Mouse (Mus musculus): ENCODE data around the gene Ankmy1. TPM values are rescaled to one million over a fixed set of nuclear protein-coding genes. Genes with fewer than 3 reads are reported as not detected.

Ankmy1 gene
- polyA plus RNA-seq (2015; fragmentation: Nextera tagmentation; extraction: Ambion mirVana), result 0.88 and 1.0 TPM in 2 replicates

DNA sequence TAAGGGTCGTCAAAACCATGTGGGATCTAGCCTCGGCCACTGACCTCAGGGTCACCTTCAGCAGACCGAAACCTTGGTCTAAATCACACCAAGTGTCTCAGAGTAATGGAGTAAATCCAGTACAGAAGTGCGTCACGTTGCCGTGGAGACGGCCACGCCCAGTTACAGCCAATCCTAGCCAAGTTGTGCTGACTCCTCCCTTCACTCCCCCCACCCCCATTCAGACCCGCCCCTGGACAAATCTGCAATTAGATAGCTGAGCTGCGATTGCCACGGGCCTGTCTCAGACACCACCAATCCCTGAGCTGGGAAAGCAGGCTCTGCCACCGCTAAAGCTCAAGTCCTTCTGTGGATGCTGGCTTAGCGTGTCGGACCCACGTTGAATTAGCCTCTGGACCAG is at the start of gene Ankmy1:
Gene Ankmy1 (minus strand): TSS at position 121 of the 400 bp plus-strand sequence.
- Histone ChIP-seq H3K4me1 (peaks cover 16% of the 10 kb centered on the region), H3K4me2 (replicated peaks) (peak within 1 kb of the TSS; percentile 44), H3K4me3 (replicated peaks) (peak within 1 kb of the TSS; percentile 25), H3K9me3 (replicated peaks) (no peaks in the 10 kb centered on the region), H3K9ac (no peak within 1 kb of the TSS), H3K36me3 (no peaks in the 10 kb centered on the region), H3K27me3 (peaks cover 8% of the 10 kb centered on the region; the same call in 1 of the 2 replicates), H3K27ac (replicated peaks) (no peak within 1 kb of the TSS)
- under 1% methylated on average over 15 of the region's 15 CpGs for WGBS
- peak; percentile 48; the same call in 1 of the 2 replicates for ATAC-seq (ENCODE audit: insufficient number of reproducible peaks, low FRiP score, low TSS enrichment, low read depth)

DNA sequence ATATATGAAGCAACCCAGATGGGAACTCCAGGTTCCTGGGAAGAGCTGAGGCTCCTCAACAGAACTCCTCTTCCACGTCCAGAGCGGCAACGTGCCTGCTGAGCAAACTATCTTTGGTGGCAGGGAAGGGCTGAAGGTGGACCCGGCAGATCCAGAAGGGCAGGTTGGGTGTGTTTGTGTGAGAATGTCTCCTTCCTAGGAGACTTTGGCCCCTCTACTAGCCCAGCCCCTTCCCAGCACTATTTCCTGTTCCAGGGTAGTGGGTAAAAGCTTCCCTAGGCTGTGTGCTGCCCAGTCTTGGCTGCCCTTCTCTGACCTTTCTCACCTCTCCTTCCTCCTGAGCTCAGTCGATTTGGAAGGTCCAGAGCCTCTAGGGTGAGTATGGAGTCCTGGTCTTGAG is 47.9 kb upstream of the Ankmy1 start, which contains the start of gene Gpr35:
Gene Gpr35 (plus strand): TSS at position 259 of the 400 bp plus-strand sequence.
- no peak for ATAC-seq (ENCODE audit: insufficient number of reproducible peaks, low FRiP score, low TSS enrichment, low read depth)
- Histone ChIP-seq H3K4me2 (replicated peaks) (no peak within 1 kb of the TSS), H3K27ac (replicated peaks) (no peak within 1 kb of the TSS), H3K9ac (no peak within 1 kb of the TSS), H3K4me1 (no peaks in the 10 kb centered on the region), H3K9me3 (replicated peaks) (no peaks in the 10 kb centered on the region), H3K36me3 (peaks cover 29% of the 10 kb centered on the region), H3K4me3 (replicated peaks) (no peak within 1 kb of the TSS), H3K27me3 (no peaks in the 10 kb centered on the region)
- 68% methylated on average over 5 of the region's 5 CpGs for WGBS

GRCm38 (mm10) chr1:92949426-92949825 is 46.7 kb upstream of the Ankmy1 start:
- H3K27me3 ChIP-seq, result no peaks in the 10 kb centered on the region
- WGBS, result 53% methylated on average over 6 of the region's 6 CpGs
- no peaks in the 10 kb centered on the region for H3K4me1 ChIP-seq
- H3K9me3 ChIP-seq (replicated peaks), result no peaks in the 10 kb centered on the region
- ATAC-seq (ENCODE audit: insufficient number of reproducible peaks, low FRiP score, low TSS enrichment, low read depth), result no peak
- H3K27ac ChIP-seq (replicated peaks), result no peak overlapping the region
- no peak overlapping the region for H3K9ac ChIP-seq
- no peak overlapping the region for H3K4me2 ChIP-seq (replicated peaks)
- peaks cover 41% of the 10 kb centered on the region for H3K36me3 ChIP-seq
- H3K4me3 ChIP-seq (replicated peaks), result no peak overlapping the region

- Histone ChIP-seq H3K9ac (no peak overlapping the region), H3K9me3 (replicated peaks) (no peaks in the 10 kb centered on the region), H3K27ac (replicated peaks) (no peak overlapping the region), H3K4me3 (replicated peaks) (no peak overlapping the region), H3K36me3 (peaks cover 56% of the 10 kb centered on the region), H3K4me1 (no peaks in the 10 kb centered on the region), H3K4me2 (replicated peaks) (no peak overlapping the region), H3K27me3 (no peaks in the 10 kb centered on the region)
- WGBS, result 96% methylated on average over 3 of the region's 3 CpGs
- ATAC-seq (ENCODE audit: insufficient number of reproducible peaks, low FRiP score, low TSS enrichment, low read depth), result no peak
These were observed 45.3 kb upstream of the Ankmy1 start for GRCm38 (mm10) chr1:92947966-92948365.

GRCm38 (mm10) chr1:92943219-92943989 is 40.7 kb upstream of the Ankmy1 start:
- Histone ChIP-seq H3K9me3 (replicated peaks) (no peaks in the 10 kb centered on the region), H3K36me3 (peaks cover 89% of the 10 kb centered on the region), H3K27me3 (no peaks in the 10 kb centered on the region), H3K4me1 (no peaks in the 10 kb centered on the region), H3K4me2 (replicated peaks) (no peak overlapping the region), H3K9ac (no peak overlapping the region), H3K27ac (replicated peaks) (no peak overlapping the region), H3K4me3 (replicated peaks) (no peak overlapping the region)
- ATAC-seq (ENCODE audit: insufficient number of reproducible peaks, low FRiP score, low TSS enrichment, low read depth), result no peak
- 94% methylated on average over 19 of the region's 19 CpGs for WGBS

DNA sequence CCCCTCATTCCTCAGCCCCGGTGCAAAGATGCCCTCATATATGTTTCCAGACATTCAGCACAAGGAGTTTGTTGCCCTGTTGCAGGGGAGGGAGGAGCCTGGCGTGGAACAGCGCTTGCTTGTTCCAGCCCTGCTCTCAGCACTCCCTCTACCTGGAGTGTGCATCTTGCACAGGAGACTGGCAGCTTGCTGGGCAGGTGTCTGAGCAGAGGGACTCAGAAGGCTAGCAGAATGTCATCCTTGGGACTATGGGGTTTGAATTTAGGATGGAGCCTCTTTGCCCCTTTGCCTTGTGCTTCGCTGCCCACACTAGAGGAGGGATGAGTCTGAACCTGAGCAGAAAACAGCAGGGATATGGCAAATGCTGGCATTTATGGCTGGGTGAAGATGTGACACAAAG is 37.0 kb upstream of the Ankmy1 start:
- Histone ChIP-seq H3K4me3 (replicated peaks) (no peak overlapping the region), H3K27ac (replicated peaks) (no peak overlapping the region), H3K9ac (no peak overlapping the region), H3K9me3 (replicated peaks) (no peaks in the 10 kb centered on the region), H3K27me3 (no peaks in the 10 kb centered on the region), H3K36me3 (peaks cover 64% of the 10 kb centered on the region), H3K4me2 (replicated peaks) (no peak overlapping the region), H3K4me1 (peaks cover 16% of the 10 kb centered on the region)
- WGBS, result 94% methylated on average over 4 of the region's 4 CpGs
- ATAC-seq (ENCODE audit: insufficient number of reproducible peaks, low FRiP score, low TSS enrichment, low read depth), result no peak

DNA sequence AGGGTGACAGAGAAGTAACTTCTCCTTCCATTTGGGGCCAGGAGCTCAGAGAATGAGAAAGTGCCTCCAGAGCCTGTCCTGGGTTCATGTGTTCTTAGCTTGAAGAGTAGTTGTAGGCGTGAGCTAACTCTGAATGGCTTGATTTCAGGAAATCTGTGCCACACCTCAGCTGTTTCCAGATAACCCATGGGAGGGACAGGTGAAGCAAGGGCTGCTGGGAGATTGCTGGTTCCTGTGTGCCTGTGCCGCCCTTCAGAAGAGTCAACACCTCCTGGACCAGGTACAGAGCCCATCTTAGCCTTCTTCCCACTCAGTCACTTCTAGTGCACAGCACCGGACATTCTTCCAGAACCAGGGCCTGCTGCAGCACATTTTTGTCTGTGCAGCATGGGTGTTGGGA is 35.1 kb upstream of the Ankmy1 start:
- no peak for ATAC-seq (ENCODE audit: insufficient number of reproducible peaks, low FRiP score, low TSS enrichment, low read depth)
- 92% methylated on average over 3 of the region's 3 CpGs for WGBS
- Histone ChIP-seq H3K4me2 (replicated peaks) (no peak overlapping the region), H3K4me3 (replicated peaks) (no peak overlapping the region), H3K9me3 (replicated peaks) (no peaks in the 10 kb centered on the region), H3K27ac (replicated peaks) (no peak overlapping the region), H3K27me3 (no peaks in the 10 kb centered on the region), H3K9ac (no peak overlapping the region), H3K36me3 (peaks cover 45% of the 10 kb centered on the region), H3K4me1 (peaks cover 23% of the 10 kb centered on the region)

DNA sequence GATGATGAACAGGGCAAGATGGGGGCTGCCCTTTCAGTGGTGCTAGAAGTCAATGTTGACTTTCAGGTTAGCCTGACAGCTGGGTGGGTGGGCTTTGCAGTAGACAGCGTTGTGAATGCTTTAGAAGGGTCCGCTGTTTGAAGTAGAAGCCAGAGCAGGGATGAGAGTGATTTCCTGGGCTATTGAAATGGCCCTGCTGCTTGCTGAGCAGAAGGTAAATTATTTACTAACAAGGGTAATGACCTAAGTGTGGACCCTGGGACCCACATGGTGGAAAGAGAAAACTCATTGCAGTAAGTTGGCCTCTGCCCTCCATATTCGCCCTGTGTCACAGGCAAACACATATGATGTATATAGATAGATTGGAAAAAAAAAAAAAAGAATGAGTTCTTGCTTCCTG is 33.8 kb upstream of the Ankmy1 start:
- ATAC-seq (ENCODE audit: insufficient number of reproducible peaks, low FRiP score, low TSS enrichment, low read depth), result no peak
- peaks cover 23% of the 10 kb centered on the region for H3K4me1 ChIP-seq
- no peak overlapping the region for H3K4me2 ChIP-seq (replicated peaks)
- 82% methylated on average over 3 of the region's 3 CpGs for WGBS
- H3K9ac ChIP-seq, result no peak overlapping the region
- H3K9me3 ChIP-seq (replicated peaks), result no peaks in the 10 kb centered on the region
- no peak overlapping the region for H3K4me3 ChIP-seq (replicated peaks)
- no peaks in the 10 kb centered on the region for H3K27me3 ChIP-seq
- H3K36me3 ChIP-seq, result peaks cover 33% of the 10 kb centered on the region
- H3K27ac ChIP-seq (replicated peaks), result no peak overlapping the region

DNA sequence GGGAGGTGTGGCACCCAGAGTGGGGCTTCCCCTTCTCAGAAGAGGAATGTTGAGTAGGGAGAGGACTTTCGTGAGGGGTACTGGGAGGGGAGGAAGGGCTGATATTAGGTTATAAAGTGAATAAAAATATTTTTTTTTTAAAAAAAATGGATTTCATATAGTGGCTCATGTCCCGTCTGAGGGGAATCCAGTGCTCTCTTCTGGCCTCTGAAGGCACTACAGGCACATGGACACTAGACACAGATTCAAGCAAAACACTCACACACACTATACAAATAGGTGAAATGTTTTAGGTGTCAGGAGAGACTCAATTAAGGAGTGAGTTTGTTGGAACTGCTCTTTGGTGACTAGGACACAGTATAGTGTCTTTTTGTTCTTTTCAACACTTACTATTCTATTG is 33.3 kb upstream of the Ankmy1 start:
- Histone ChIP-seq H3K4me3 (replicated peaks) (peak overlapping the region; percentile 89), H3K27me3 (no peaks in the 10 kb centered on the region), H3K36me3 (peaks cover 32% of the 10 kb centered on the region), H3K4me1 (peaks cover 23% of the 10 kb centered on the region), H3K9ac (peak overlapping the region; percentile 9; the same call in 1 of the 2 replicates), H3K9me3 (replicated peaks) (no peaks in the 10 kb centered on the region), H3K4me2 (replicated peaks) (peak overlapping the region; percentile 82), H3K27ac (replicated peaks) (no peak overlapping the region)
- ATAC-seq (ENCODE audit: insufficient number of reproducible peaks, low FRiP score, low TSS enrichment, low read depth), result no peak
- 52% methylated on average over 2 of the region's 2 CpGs for WGBS

DNA sequence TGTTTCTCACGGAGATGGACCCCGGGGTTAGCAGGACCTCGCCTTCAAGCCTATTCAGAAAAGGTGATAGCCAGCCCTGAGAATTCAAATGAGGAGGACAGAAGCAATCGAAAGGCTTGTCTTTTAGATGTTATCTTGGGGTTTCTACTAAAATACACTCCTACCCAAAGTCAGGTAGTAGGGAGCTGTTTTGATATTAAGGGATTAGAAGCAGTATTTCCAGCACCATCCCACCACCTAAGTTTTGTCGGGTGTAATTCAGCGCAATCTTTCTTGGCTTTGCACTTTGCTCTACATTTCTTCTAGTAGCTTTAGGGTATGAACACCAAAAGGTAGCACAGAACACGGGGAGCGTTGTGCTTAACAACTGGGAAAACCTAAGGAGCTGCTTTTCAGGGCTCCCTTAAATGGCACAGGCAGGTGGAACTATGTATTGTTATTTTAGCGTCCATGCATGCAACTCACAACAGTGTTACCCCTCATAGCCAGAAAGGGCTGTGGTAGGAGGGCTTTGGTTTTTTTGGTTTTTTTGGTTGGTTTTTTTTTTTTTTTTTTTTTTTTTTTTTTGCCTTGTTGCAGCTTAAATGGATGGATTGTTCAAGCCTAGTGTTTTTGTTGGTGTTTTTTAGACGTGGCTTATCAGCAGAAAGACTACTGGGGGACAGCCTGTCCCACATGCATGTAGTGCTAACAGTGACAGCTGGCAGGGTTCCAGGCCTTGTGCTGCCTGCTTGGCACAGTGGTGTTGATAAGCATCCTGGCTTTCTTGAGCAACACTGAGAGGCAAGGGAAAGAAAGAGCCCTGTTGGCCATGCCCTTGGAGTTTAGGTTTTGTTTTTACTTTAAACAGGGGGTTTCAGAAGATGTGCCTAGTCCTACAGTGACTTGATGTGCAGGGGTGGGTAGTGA is 32.6 kb upstream of the Ankmy1 start:
- 12% methylated on average over 10 of the region's 10 CpGs for WGBS

GRCm38 (mm10) chr1:92934182-92934827 is 31.6 kb upstream of the Ankmy1 start, which contains the start of gene Capn10:
TSS of gene Capn10 (plus strand) at chr1:92934376.
- peaks cover 23% of the 10 kb centered on the region for H3K4me1 ChIP-seq
- WGBS, result under 1% methylated on average over 45 of the region's 45 CpGs
- no peaks in the 10 kb centered on the region for H3K27me3 ChIP-seq
- H3K9me3 ChIP-seq (replicated peaks), result no peaks in the 10 kb centered on the region
- peak within 1 kb of the TSS; percentile 99 for H3K27ac ChIP-seq (replicated peaks)
- H3K9ac ChIP-seq, result peak within 1 kb of the TSS; percentile 67
- H3K4me2 ChIP-seq (replicated peaks), result peak within 1 kb of the TSS; percentile 82
- H3K4me3 ChIP-seq (replicated peaks), result peak within 1 kb of the TSS; percentile 89
- ATAC-seq (ENCODE audit: insufficient number of reproducible peaks, low FRiP score, low TSS enrichment, low read depth), result peak; percentile 99
- peaks cover 17% of the 10 kb centered on the region for H3K36me3 ChIP-seq

More for the DNA sequence above, 32.6 kb upstream of the Ankmy1 start:
- peaks cover 27% of the 10 kb centered on the region for H3K36me3 ChIP-seq
- peak overlapping the region; percentile 67 for H3K9ac ChIP-seq
- peak overlapping the region; percentile 99 for H3K27ac ChIP-seq (replicated peaks)
- H3K4me2 ChIP-seq (replicated peaks), result peak overlapping the region; percentile 82
- peaks cover 23% of the 10 kb centered on the region for H3K4me1 ChIP-seq
- no peaks in the 10 kb centered on the region for H3K9me3 ChIP-seq (replicated peaks)
- no peaks in the 10 kb centered on the region for H3K27me3 ChIP-seq
- no peak for ATAC-seq (ENCODE audit: insufficient number of reproducible peaks, low FRiP score, low TSS enrichment, low read depth)
- peak overlapping the region; percentile 89 for H3K4me3 ChIP-seq (replicated peaks)

All from embryonic facial prominence, embryonic 15.5 days (tissue).